Mouse (Mus musculus): ENCODE results near the gene Ube2u.

- TF ChIP-seq CTCF (IDR thresholded peaks at IDR 0.05; ENCODE audit: extremely low read depth, insufficient read depth, insufficient read length, insufficient replicate concordance) = no peak
- TF ChIP-seq POLR2A (IDR thresholded peaks at IDR 0.05; ENCODE audit: low read depth, low read length) = no peak
Observed at GRCm38 (mm10) chr4:100522534-100522933, 43.9 kb downstream of the Ube2u start.
